Mouse (Mus musculus) kidney, adult 2 months (tissue): ENCODE measurements at regions not wholly inside any gene's neighbourhood (a gene's known extent, or its start where the extent isn't known, plus 50 kb on each side); places are given as distances from the start of the nearest gene placed in this dataset.
A peak's percentile ranks its signal among the peaks of the same experiment; 100 is the strongest.

Experiments used
- DNase-seq: peaks from one replicate; pipeline ENCODE4 v3.0.0; 2021
- H3K27ac ChIP-seq: fragments of 200-500 bp; 2 replicates; pipeline ENCODE4 v1.5.1; 2012; ENCODE audit warnings: low read depth, low read length, control low read depth, inconsistent platforms; ENCODE audit not compliant: insufficient read depth
- H3K27me3 ChIP-seq: fragments of 200-500 bp; replicated peaks from 2 replicates; pipeline ENCODE4 v1.6.1; 2012; ENCODE audit warnings: mild to moderate bottlenecking, moderate library complexity, low read length, inconsistent platforms; ENCODE audit not compliant: control insufficient read depth, insufficient read depth
- H3K36me3 ChIP-seq: fragments of 200-500 bp; 2 replicates; pipeline ENCODE4 v1.6.1; 2012; ENCODE audit warnings: mild to moderate bottlenecking, moderate library complexity, low read length, inconsistent platforms; ENCODE audit not compliant: control insufficient read depth, insufficient read depth
- H3K4me1 ChIP-seq: fragments of 200-500 bp; 2 replicates; pipeline ENCODE4 v1.6.1; 2011; ENCODE audit warnings: low read length; ENCODE audit not compliant: control insufficient read depth, insufficient read depth
- H3K4me3 ChIP-seq: fragments of 200-500 bp; 2 replicates; pipeline ENCODE4 v1.5.1; 2011; ENCODE audit warnings: mild to moderate bottlenecking, low read depth, low read length, control low read depth; ENCODE audit not compliant: insufficient read depth
- CTCF ChIP-seq: fragments of 200-500 bp; conservative IDR thresholded peaks from 2 replicates; pipeline ENCODE4 v1.5.1; 2011; ENCODE audit warnings: low read depth, mild to moderate bottlenecking, control low read depth, low read length, moderate library complexity, mixed read lengths; ENCODE audit not compliant: insufficient read depth, insufficient read length
- POLR2A ChIP-seq: fragments of 200-500 bp; IDR thresholded peaks from one replicate; pipeline ENCODE4 v1.6.1; 2011; ENCODE audit warnings: low read depth, low read length, control low read depth
- WGBS: fragments of 180-500 bp; shearing (Covaris S2); methylation state at CpG from one replicate; pipeline ENCODE4 v1.1.7; 2018; 5-methylcytosine and 5-hydroxymethylcytosine counted together

- H3K36me3 ChIP-seq: no peaks in the 10 kb centered on the region
- WGBS: 26% methylated on average over 25 of the region's 25 CpGs
- H3K4me1 ChIP-seq: no peaks in the 10 kb centered on the region
- peak; percentile 38 for DNase-seq
- H3K27ac ChIP-seq: no peak overlapping the region
- H3K27me3 ChIP-seq: no peaks in the 10 kb centered on the region
- TF ChIP-seq POLR2A (no peak), CTCF (peak; percentile 78)
- peak overlapping the region; percentile 25; the same call in 1 of the 2 replicates for H3K4me3 ChIP-seq
These were observed 201.3 kb upstream of the 1700056E22Rik start for GRCm38 (mm10) chr1:184235131-184235983.

DNA sequence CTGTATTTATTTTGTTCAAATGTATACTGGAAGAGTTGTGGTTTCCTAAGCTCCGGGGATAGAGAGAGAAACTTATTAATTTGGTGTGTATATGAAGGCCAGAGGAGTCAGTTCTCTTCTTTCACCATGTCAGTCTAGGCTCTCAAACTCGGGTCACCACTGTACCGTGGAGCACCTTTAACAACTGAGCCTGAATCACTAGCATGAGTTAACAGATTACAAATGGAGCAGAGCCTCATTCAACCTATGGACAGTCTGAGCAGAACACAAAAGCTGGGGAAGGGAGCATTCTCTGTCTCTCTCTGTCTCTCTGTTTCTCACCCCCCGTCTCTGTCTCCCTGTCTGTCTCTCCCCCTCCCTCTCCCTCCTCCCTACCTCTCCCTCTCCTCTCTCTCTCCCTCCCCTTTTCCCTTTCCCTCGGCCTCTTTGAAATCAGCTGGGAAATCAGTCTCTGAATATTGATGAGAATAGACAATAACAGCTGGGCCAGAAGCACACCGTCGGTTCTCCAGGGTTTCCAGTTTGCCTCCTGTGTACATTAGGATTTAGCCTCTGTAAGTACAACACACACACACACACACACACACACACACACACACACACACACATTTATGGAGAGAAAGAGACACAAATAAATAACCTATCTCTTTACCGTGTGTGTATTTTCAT is 200.4 kb upstream of the 1700056E22Rik start:
- no peak overlapping the region for H3K27ac ChIP-seq
- no peaks in the 10 kb centered on the region for H3K27me3 ChIP-seq
- TF ChIP-seq POLR2A (no peak), CTCF (no peak)
- WGBS: 79% methylated on average over 8 of the region's 8 CpGs
- H3K4me1 ChIP-seq: no peaks in the 10 kb centered on the region
- no peaks in the 10 kb centered on the region for H3K36me3 ChIP-seq
- no peak for DNase-seq
- H3K4me3 ChIP-seq: no peak overlapping the region

DNA sequence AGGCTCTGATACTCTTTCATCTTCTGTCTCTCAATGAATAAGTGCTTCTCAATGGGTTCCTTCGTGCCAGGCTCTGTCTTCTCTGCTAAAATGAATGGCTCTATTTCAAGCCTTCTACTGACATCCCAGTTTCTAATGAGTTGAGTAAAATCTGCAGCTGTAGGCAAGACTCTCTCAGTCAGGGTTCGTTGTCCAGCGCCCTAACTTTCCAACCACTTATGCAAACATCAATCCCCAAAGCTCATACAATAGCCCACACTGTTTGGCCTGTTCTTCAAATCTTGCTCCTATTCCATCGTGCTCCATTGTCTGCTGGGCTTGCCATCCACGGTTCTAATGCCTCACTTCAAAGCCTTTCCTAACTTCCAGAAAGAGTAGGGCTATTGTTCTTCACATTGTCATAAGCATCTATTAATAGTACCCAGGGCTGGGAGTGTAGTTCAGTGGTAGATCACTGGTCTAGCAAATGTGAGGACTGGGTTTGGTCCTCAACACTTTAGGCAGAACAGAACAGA is 199.7 kb upstream of the 1700056E22Rik start:
- Histone ChIP-seq H3K4me1 (no peaks in the 10 kb centered on the region), H3K4me3 (no peak overlapping the region), H3K27me3 (no peaks in the 10 kb centered on the region), H3K36me3 (no peaks in the 10 kb centered on the region), H3K27ac (no peak overlapping the region)
- TF ChIP-seq POLR2A (no peak), CTCF (no peak)
- DNase-seq: no peak
- 80% methylated on average over 5 of the region's 5 CpGs for WGBS

GRCm38 (mm10) chr1:184222326-184222725 is 188.2 kb upstream of the 1700056E22Rik start:
- H3K27ac ChIP-seq: no peak overlapping the region
- no peak for TF ChIP-seq POLR2A
- no peak for TF ChIP-seq CTCF
- H3K36me3 ChIP-seq: no peaks in the 10 kb centered on the region
- no peaks in the 10 kb centered on the region for H3K27me3 ChIP-seq
- 57% methylated on average over 2 of the region's 2 CpGs for WGBS
- no peak for DNase-seq
- no peaks in the 10 kb centered on the region for H3K4me1 ChIP-seq
- H3K4me3 ChIP-seq: no peak overlapping the region

DNA sequence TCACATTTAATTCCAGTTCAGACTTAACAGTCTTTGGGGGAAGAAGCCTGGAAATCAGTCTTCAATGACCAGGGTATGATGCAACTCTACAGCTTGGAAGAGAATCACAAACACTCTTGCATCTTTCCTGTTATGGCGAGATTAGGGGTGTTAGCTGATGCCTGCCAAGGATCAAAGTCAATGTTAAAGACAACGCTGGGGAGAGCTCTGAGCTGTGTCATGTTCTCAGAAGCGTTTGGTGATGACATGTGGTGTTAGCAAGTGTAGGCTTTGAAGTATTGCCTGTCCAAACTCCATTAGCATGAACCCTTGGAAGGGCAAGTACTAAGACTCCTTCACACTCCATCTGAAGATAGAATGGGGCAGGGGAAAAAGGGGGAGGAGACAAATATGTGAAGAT is 187.7 kb upstream of the 1700056E22Rik start:
- 56% methylated on average over 3 of the region's 3 CpGs for WGBS
- Histone ChIP-seq H3K27me3 (no peaks in the 10 kb centered on the region), H3K27ac (no peak overlapping the region), H3K4me3 (no peak overlapping the region), H3K36me3 (no peaks in the 10 kb centered on the region), H3K4me1 (no peaks in the 10 kb centered on the region)
- no peak for DNase-seq
- no peak for TF ChIP-seq POLR2A
- TF ChIP-seq CTCF: no peak

- no peak for DNase-seq
- WGBS: 89% methylated on average over 4 of the region's 4 CpGs
- Histone ChIP-seq H3K4me3 (no peak overlapping the region), H3K36me3 (no peaks in the 10 kb centered on the region), H3K4me1 (no peaks in the 10 kb centered on the region), H3K27ac (no peak overlapping the region), H3K27me3 (no peaks in the 10 kb centered on the region)
- TF ChIP-seq POLR2A: no peak
- TF ChIP-seq CTCF: no peak
These were observed 163.2 kb upstream of the 1700056E22Rik start for GRCm38 (mm10) chr1:184197272-184197671.

- Histone ChIP-seq H3K4me1 (no peaks in the 10 kb centered on the region), H3K36me3 (no peaks in the 10 kb centered on the region), H3K4me3 (no peak overlapping the region), H3K27me3 (no peaks in the 10 kb centered on the region), H3K27ac (no peak overlapping the region)
- 87% methylated on average over 3 of the region's 3 CpGs for WGBS
- TF ChIP-seq POLR2A (no peak), CTCF (no peak)
- DNase-seq: no peak
These were observed 157.2 kb upstream of the 1700056E22Rik start for GRCm38 (mm10) chr1:184191325-184191724.

DNA sequence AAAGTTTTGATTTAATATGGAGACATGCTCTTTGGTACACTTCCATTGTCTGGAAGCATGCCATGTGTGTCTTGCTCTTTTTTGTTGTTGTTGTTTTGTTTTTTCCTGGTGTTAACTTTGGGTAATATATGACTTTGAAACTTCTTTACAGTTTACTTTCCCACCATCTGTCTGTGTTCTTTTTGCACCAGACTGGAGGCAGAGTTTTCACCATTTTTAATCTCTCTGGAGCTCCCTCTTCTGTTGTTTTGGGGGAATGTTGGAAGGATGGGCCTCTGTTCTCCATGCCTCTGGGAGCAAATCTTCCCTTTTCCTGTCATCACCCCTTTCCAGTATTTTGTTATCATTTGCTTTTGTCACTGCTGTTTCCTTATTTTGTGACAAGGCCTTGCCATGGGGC is 153.5 kb upstream of the 1700056E22Rik start:
- no peaks in the 10 kb centered on the region for H3K27me3 ChIP-seq
- peak; percentile 2 for DNase-seq
- H3K4me3 ChIP-seq: no peak overlapping the region
- H3K36me3 ChIP-seq: no peaks in the 10 kb centered on the region
- H3K27ac ChIP-seq: no peak overlapping the region
- no peaks in the 10 kb centered on the region for H3K4me1 ChIP-seq
- TF ChIP-seq CTCF (peak; percentile 14; the same call in 1 of the 2 replicates), POLR2A (no peak)
